Mouse (Mus musculus) hindbrain, postnatal 0 days (tissue): ENCODE measurements around the gene Btg2. TPM values are rescaled to one million over a fixed set of nuclear protein-coding genes. Genes with fewer than 3 reads are reported as not detected.

Experiments used
- ATAC-seq: fragments of 200-750 bp; cut with Nextera tagmentation; 2 replicates; pipeline ENCODE4 v1.8.0; 2017; ENCODE audit warnings: mild to moderate bottlenecking, moderate TSS enrichment, moderate library complexity
- DNase-seq: peaks from one replicate; pipeline ENCODE4 v3.0.0-alpha.2; 2015; ENCODE audit warnings: low spot score
- H3K27ac ChIP-seq: fragments of 300-500 bp; sonication (generic); 2 replicates; pipeline ENCODE4 v1.5.1; 2014; ENCODE audit warnings: mild to moderate bottlenecking
- H3K27me3 ChIP-seq: fragments of 300-500 bp; sonication (generic); 2 replicates; pipeline ENCODE4 v1.6.1; 2014; ENCODE audit warnings: low read length, mixed read lengths; ENCODE audit not compliant: insufficient read depth
- H3K36me3 ChIP-seq: fragments of 300-500 bp; sonication (generic); 2 replicates; pipeline ENCODE4 v1.6.1; 2014; ENCODE audit warnings: low read length, mixed read lengths; ENCODE audit not compliant: insufficient read depth
- H3K4me1 ChIP-seq: fragments of 300-500 bp; sonication (generic); 2 replicates; pipeline ENCODE4 v1.6.1; 2014; ENCODE audit warnings: antibody characterized with exemption, low read length, mixed read lengths; ENCODE audit not compliant: insufficient read depth
- H3K4me2 ChIP-seq: fragments of 300-500 bp; sonication (generic); 2 replicates; pipeline ENCODE4 v1.6.1; 2014; ENCODE audit warnings: low read depth, mild to moderate bottlenecking, low read length, moderate library complexity, mixed read lengths
- H3K4me3 ChIP-seq: fragments of 300-500 bp; sonication (generic); 2 replicates; pipeline ENCODE4 v1.5.1; 2014; ENCODE audit warnings: low read length
- H3K9ac ChIP-seq: fragments of 300-500 bp; sonication (generic); replicated peaks from 2 replicates; pipeline ENCODE4 v1.6.1; 2014; ENCODE audit warnings: mild to moderate bottlenecking, low read length, moderate library complexity, mixed read lengths
- H3K9me3 ChIP-seq: fragments of 300-500 bp; sonication (generic); 2 replicates; pipeline ENCODE4 v1.6.1; 2016; ENCODE audit warnings: low read length, mixed read lengths
- CTCF ChIP-seq: IDR thresholded peaks from 2 replicates; pipeline ENCODE4 v1.5.1; 2016; ENCODE audit warnings: antibody characterized with exemption, control low read depth, low read depth
- WGBS: fragments of 180-500 bp; shearing (Covaris S2); extraction: QIAGEN DNeasy Blood & Tissue Kit; methylation state at CpG from one replicate; pipeline ENCODE4 v1.1.7; 2014; 5-methylcytosine and 5-hydroxymethylcytosine counted together
- polyA plus RNA-seq: library from polyadenylated mRNA; unstranded; fragments of >200 nt; fragmentation: Nextera tagmentation; extraction: Ambion mirVana; gene quantifications from 2 replicates; pipeline ENCODE4 v1.2.1, GENCODE M21; 2015
- total RNA-seq: library from RNA; depleted of rRNA; stranded (reverse); fragments of >200 nt; gene quantifications from 2 replicates; pipeline ENCODE4 v1.2.3, GENCODE M21; 2014; rRNA removed

Gene Btg2
- total and polyA plus RNA-seq, 2 experiments from 2014 or later, result 13.2 to 26.1 TPM

GRCm38 (mm10) chr1:134026741-134027140, 52.2 kb downstream of the Btg2 start:
- Histone ChIP-seq H3K4me3 (no peak overlapping the region), H3K27ac (no peak overlapping the region), H3K4me2 (no peak overlapping the region), H3K27me3 (no peaks in the 10 kb centered on the region), H3K9ac (no peak overlapping the region), H3K9me3 (no peaks in the 10 kb centered on the region), H3K36me3 (no peaks in the 10 kb centered on the region), H3K4me1 (no peaks in the 10 kb centered on the region)
- no peak for TF ChIP-seq CTCF
- DNase-seq, result no peak
- 87% methylated on average over 9 of the region's 9 CpGs for WGBS
- no peak for ATAC-seq

- TF ChIP-seq CTCF, result no peak
- ATAC-seq (no peak), DNase-seq (no peak)
- 63% methylated on average over 5 of the region's 5 CpGs for WGBS
- H3K4me1 ChIP-seq, result no peaks in the 10 kb centered on the region
- H3K36me3 ChIP-seq, result no peaks in the 10 kb centered on the region
- H3K4me2 ChIP-seq, result no peak overlapping the region
- H3K27me3 ChIP-seq, result no peaks in the 10 kb centered on the region
- H3K27ac ChIP-seq, result no peak overlapping the region
- H3K9ac ChIP-seq, result no peak overlapping the region
- no peak overlapping the region for H3K4me3 ChIP-seq
- H3K9me3 ChIP-seq, result no peaks in the 10 kb centered on the region
These were observed 52.9 kb downstream of the Btg2 start for GRCm38 (mm10) chr1:134025975-134026374.

Other genes starting within 250 kb of the Btg2 start
- 8.5 and 10.4 TPM in 2 replicates for gene Optc, start 171.1 kb downstream of the Btg2 start, total RNA-seq
- 3.7 and 4.6 TPM in 2 replicates for gene Optc, start 171.1 kb downstream of the Btg2 start, polyA plus RNA-seq
- gene Prelp, start 157.7 kb downstream of the Btg2 start, total RNA-seq, result 6.1 and 9.1 TPM in 2 replicates
- 7.1 and 8.0 TPM in 2 replicates for gene Prelp, start 157.7 kb downstream of the Btg2 start, polyA plus RNA-seq
- 10.6 and 16.3 TPM in 2 replicates for gene Fmod, start 41.9 kb downstream of the Btg2 start, total RNA-seq
- 17.0 and 21.8 TPM in 2 replicates for gene Fmod, start 41.9 kb downstream of the Btg2 start, polyA plus RNA-seq
- 0.14 TPM in 1 of 2 replicates, not detected in the other for gene Chit1, start 32.1 kb upstream of the Btg2 start, total RNA-seq
- 0.46 and 0.48 TPM in 2 replicates for gene Chit1, start 32.1 kb upstream of the Btg2 start, polyA plus RNA-seq
- 4.5 and 6.2 TPM in 2 replicates for gene Chil1, start 103.1 kb upstream of the Btg2 start, total RNA-seq
- gene Chil1, start 103.1 kb upstream of the Btg2 start, polyA plus RNA-seq, result 3.1 and 4.1 TPM in 2 replicates
- not detected in 2 replicates for gene Mybph, start 114.3 kb upstream of the Btg2 start, total RNA-seq
- gene Mybph, start 114.3 kb upstream of the Btg2 start, polyA plus RNA-seq, result 0.08 TPM in 1 of 2 replicates, not detected in the other
- gene Adora1, start 156.3 kb upstream of the Btg2 start, total RNA-seq, result 51.1 and 54.2 TPM in 2 replicates
- gene Adora1, start 156.3 kb upstream of the Btg2 start, polyA plus RNA-seq, result 32.6 and 33.4 TPM in 2 replicates
- 0.16 TPM in 1 of 2 replicates, not detected in the other for gene Myog, start 210.9 kb upstream of the Btg2 start, total RNA-seq
- not detected in 2 replicates for gene Myog, start 210.9 kb upstream of the Btg2 start, polyA plus RNA-seq